Mouse (Mus musculus) liver, adult (tissue): ENCODE data around the gene Serpini1.

ENCODE experiments used
- GATA4 ChIP-seq: IDR thresholded peaks from 2 replicates; pipeline ENCODE4 v1.6.1; 2014; ENCODE audit warnings: mild to moderate bottlenecking, low read length; ENCODE audit not compliant: insufficient replicate concordance

The Serpini1 gene

GRCm38 (mm10) chr3:75584898-75585297 is 27.6 kb downstream of the Serpini1 start:
- TF ChIP-seq GATA4 = no peak

- no peak for TF ChIP-seq GATA4
Measured at GRCm38 (mm10) chr3:75611019-75611418, 53.7 kb downstream of the Serpini1 start.

DNA sequence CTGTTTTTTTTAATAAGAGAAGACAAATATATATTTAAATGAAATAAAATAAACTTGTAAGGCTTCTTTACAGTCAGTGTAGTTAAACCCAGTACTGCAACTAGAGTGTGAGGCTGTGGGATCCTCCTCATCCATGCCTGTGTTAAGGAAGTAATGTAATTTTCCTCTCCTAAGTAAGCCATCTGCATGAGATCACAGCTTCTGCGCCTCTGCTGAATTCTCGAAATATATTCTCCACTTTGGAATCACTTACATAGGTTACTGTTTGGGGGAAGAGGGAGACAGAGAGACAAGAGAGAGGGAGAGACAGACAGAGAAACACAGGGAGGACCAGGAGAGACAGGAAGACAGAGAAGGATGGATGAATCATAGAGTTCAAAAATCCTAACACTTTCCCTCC is 67.3 kb downstream of the Serpini1 start:
- TF ChIP-seq GATA4 = no peak

GRCm38 (mm10) chr3:75630988-75631615 is 73.8 kb downstream of the Serpini1 start:
- no peak for TF ChIP-seq GATA4

DNA sequence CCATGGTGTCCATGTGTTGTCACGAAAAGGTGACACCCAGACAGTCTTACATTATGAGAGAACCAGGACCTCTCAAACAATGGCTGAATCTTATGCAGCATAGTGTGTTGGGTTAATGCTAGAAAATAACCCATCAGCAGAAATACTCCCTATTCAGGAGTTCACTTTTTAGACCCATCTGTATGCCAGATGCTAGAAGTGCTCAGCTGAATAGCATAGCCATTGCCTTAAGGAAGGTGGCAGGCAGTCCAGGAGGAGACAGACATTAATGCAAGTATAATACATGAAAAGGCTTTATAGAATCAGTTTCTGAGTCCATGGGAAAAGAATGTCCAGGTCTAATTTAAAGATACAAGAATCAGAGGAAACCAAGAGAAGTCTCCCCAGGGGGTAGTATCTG is 75.9 kb downstream of the Serpini1 start:
- TF ChIP-seq GATA4 = no peak

DNA sequence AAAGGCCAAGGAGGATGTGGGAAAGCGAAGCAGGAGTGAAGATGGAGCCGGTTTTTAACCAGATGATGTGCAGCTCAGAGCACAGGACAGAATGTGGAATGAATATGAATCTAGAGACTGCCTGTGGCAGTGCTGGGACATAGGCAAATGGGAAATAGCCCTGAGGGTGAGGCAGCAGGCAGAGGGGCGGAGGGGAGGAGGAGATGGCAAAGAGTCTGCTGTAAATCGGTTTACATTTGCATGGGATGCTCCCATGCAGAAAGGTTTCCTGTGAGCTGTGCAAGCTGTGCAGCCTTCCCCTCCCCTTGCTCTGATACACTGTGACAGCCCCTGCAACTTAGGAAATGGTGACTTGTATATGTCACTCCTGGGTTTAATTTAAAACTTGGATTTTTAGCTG is 76.3 kb downstream of the Serpini1 start:
- TF ChIP-seq GATA4 = no peak

- TF ChIP-seq GATA4 = no peak
Measured at GRCm38 (mm10) chr3:75635648-75636047, 78.3 kb downstream of the Serpini1 start.

GRCm38 (mm10) chr3:75639546-75639945 is 82.2 kb downstream of the Serpini1 start:
- TF ChIP-seq GATA4 = no peak

DNA sequence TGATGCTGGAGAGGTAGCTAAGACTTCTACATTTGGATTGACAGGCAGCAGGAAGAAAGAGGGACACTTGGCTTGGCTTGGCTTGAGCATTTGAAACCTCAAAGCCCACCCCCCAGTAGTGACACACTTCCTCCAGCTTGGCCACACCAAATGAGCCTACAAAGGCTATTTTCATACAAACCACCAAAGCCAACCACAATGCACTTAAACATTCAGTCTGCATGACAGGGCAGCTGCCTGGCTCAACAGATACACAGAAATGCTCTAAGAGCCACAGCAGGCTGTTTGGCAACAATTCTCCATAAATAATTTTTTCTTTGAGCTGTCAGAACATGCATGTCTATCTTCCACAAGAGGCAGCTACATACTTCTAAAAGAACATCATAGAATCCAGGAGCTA is 90.2 kb downstream of the Serpini1 start:
- TF ChIP-seq GATA4 = no peak

GRCm38 (mm10) chr3:75648226-75648625 is 90.9 kb downstream of the Serpini1 start:
- no peak for TF ChIP-seq GATA4

DNA sequence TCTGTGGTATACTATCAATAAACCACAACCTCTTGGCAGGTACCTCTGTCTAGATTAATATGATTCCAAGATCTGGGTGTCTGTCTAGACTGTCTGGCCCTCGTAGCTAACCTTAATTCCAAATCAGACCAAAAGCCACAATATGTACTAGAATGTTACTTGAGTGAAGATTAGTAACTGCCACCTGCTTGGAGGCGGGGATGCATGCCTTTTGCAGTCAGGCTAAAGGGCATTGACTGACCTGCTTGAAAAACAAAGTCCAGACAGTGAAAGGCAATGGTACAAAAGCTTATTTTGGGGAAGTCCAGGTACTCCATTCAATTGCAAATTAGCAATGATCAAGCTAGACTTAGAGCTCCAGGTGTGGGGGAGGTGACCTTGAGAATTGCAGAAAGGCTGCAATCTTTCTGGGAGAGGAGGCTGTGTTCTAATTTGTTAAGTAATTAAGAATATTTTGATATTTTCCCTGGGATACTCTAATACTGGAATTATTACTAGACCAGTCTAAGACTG is 94.3 kb downstream of the Serpini1 start:
- TF ChIP-seq GATA4 = no peak

DNA sequence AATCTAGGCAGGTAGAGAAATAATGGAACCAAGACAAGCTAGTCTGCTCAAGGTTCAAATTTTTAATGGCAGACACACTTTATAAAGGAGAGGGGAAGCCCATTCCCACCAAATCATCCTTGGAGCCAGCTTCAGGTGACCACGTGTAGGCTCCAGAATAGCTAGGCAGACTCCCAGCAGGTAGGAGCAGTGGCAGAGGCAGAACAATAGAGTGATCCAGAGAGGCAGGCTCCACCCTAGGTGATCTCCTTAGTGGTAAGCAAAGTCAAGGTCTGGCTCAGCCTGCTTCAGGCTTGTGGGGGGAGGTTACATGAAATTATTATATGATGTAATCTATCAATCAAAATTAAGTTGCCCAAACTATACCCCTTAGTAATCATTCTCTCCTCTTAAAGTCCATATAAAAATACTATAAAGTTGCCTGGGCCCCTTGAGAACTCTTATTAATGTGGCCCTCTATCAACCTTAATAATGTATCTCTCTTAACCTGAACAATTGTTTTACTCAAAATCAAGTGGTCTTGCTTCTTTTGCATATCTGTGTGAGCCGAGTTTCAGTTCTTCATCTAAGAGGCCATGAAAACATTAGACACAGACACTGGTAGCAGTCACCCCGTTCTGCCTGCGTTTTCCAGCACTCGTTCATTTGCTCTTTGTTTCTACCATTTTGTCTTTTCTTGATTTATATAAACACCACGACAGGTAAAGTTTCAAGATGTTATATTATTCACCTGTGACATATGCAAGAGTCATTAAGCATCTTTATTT is 98.4 kb downstream of the Serpini1 start:
- no peak for TF ChIP-seq GATA4

GRCm38 (mm10) chr3:75666962-75667361 is 109.6 kb downstream of the Serpini1 start:
- no peak for TF ChIP-seq GATA4

GRCm38 (mm10) chr3:75670425-75670824 is 113.1 kb downstream of the Serpini1 start:
- no peak for TF ChIP-seq GATA4

DNA sequence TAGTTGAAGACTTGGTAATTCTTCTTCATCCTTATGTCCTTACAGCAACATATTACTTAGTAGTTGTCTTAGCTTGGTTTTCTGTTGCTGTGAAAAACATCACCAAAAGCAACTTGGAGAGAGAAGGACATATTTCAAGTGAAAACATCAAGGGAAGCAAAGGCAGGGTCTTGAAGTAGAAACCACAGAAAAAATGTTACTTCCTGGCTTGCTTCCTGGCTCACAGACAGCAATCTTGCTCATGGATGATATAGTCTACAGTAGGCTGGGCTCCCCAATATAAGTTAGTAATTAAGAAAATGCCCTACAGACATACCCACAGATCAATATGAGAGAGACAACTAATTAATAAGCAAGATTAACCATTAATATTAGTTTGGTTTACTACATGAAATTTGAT is 125.5 kb downstream of the Serpini1 start:
- TF ChIP-seq GATA4 = no peak

GRCm38 (mm10) chr3:75686775-75687174 is 129.4 kb downstream of the Serpini1 start:
- no peak for TF ChIP-seq GATA4
